Mouse (Mus musculus): ENCODE data around the gene Aqp3. TPM values are rescaled to one million over a fixed set of nuclear protein-coding genes. Genes with fewer than 3 reads are reported as not detected.
A peak's percentile ranks its signal among the peaks of the same experiment; 100 is the strongest.
"Not testable (repeated sequence)": the region's sequence is repeated elsewhere in the genome, so short reads cannot be mapped to it uniquely, and the experiment has no call there.

Gene Aqp3
- polyA plus RNA-seq, 1 experiment from 2014 or later = 87.4 TPM

DNA sequence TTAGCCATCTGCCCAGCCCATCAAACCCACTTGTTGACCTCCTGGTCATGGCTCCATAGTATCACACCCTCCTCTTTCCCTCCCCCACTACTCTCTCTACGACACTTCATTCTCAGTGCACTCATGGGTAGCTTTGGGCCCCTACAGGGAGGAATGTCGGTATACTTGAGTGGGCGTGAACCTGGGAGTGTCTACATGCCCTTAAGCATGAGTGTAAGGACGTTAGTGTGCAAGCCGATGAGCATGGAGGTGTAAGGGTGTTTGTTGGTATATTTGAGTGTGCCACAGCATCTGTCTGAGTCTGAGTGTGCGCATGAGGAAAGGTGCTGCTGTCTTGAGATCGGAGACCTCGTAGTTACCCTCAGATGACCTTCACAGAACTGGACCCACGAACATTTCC, 11.0 kb downstream of the Aqp3 start:
- Histone ChIP-seq H3K27me3 (ENCODE audit: insufficient read depth, low read length) (no peaks in the 10 kb centered on the region), H3K4me3 (replicated peaks; ENCODE audit: low read depth, low read length) (no peak overlapping the region), H3K9ac (ENCODE audit: low read depth, low read length) (no peak overlapping the region), H3K9me3 (replicated peaks; ENCODE audit: low read length) (no peaks in the 10 kb centered on the region), H3K4me1 (replicated peaks; ENCODE audit: insufficient read depth, low read length) (peaks cover 4% of the 10 kb centered on the region; the same call in 1 of the 2 replicates), H3K36me3 (ENCODE audit: insufficient read depth, low read length) (no peaks in the 10 kb centered on the region), H3K4me2 (ENCODE audit: low read length) (no peak overlapping the region), H3K27ac (peak overlapping the region; percentile 47; the same call in 1 of the 2 replicates)
- DNase-seq (ENCODE audit: low spot score) = no peak
- TF ChIP-seq CTCF (IDR thresholded peaks at IDR 0.05; ENCODE audit: low read depth) = no peak
- ATAC-seq (replicated peaks; ENCODE audit: low FRiP score, low read depth) = no peak
- 61% methylated on average over 9 of the region's 9 CpGs for WGBS

DNA sequence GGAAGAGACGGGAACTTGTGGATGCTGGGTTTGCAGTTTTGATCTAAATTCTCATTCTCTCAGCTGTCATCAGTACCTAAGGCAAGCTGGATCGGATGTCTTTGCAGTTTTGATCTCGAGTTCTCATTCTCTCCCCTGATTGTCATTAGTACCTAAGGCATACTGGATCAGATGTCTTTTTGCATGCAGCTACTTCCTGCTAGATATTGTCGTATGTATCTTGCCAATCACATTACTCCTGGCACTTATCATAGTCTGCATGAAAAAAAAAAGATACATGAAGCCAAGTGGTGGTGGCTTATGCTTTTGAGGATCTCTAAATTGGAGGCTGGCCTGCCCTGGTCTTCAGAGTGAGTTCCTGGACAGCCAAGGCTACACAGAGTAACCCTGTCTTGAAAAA, 13.2 kb downstream of the Aqp3 start:
- Histone ChIP-seq H3K27ac (no peak overlapping the region), H3K36me3 (ENCODE audit: insufficient read depth, low read length) (no peaks in the 10 kb centered on the region), H3K4me2 (ENCODE audit: low read length) (no peak overlapping the region), H3K27me3 (ENCODE audit: insufficient read depth, low read length) (no peaks in the 10 kb centered on the region), H3K9ac (ENCODE audit: low read depth, low read length) (no peak overlapping the region), H3K9me3 (replicated peaks; ENCODE audit: low read length) (no peaks in the 10 kb centered on the region), H3K4me3 (replicated peaks; ENCODE audit: low read depth, low read length) (no peak overlapping the region), H3K4me1 (replicated peaks; ENCODE audit: insufficient read depth, low read length) (no peaks in the 10 kb centered on the region)
- 71% methylated on average over 4 of the region's 4 CpGs for WGBS
- TF ChIP-seq CTCF (IDR thresholded peaks at IDR 0.05; ENCODE audit: low read depth) = no peak
- DNase-seq (ENCODE audit: low spot score) (no peak), ATAC-seq (replicated peaks; ENCODE audit: low FRiP score, low read depth) (no peak)

DNA sequence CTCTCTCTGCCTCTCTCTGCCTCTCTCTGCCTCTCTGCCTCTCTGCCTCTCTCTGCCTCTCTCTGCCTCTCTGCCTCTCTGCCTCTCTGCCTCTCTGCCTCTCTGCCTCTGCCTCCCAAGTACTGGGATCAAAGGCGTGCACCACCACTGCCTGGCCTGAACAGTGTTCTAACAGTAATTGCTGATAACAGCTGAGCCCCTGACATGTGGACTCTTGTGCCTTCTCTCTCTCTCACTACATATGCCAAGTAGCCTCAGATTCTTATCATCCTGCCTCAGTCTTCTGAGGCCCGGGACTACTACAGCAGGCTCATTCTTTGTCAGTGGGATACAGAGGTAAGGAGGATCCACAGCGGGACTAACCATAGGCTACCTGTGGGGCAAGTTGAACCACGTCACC, 15.2 kb downstream of the Aqp3 start:
- not testable (repeated sequence) for H3K9me3 ChIP-seq (replicated peaks; ENCODE audit: low read length); H3K27me3 ChIP-seq (ENCODE audit: insufficient read depth, low read length)

DNA sequence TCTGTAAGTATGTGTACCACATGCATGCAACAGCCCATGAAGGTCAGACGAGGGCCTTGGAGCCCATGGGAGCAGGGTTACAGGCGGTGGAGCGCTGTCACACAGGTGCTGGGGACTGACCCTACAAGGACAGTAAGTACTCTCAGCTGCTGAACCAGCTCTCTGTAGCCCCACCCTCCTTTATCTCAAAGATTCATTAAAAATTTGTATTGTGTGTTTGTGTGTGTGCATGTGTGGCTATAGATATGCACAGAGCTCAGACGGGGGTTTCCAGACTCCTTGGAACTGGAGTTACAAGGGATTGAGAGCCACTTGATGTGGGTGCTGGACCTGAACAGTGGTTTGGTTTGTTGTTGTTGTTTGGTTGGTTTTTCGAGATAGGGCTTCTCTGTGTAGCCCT, 16.2 kb downstream of the Aqp3 start:
- no peak overlapping the region for H3K4me2 ChIP-seq (ENCODE audit: low read length)
- H3K27ac ChIP-seq = no peak overlapping the region
- no peak overlapping the region for H3K9ac ChIP-seq (ENCODE audit: low read depth, low read length)
- no peaks in the 10 kb centered on the region for H3K27me3 ChIP-seq (ENCODE audit: insufficient read depth, low read length)
- no peaks in the 10 kb centered on the region for H3K4me1 ChIP-seq (replicated peaks; ENCODE audit: insufficient read depth, low read length)
- H3K36me3 ChIP-seq (ENCODE audit: insufficient read depth, low read length) = no peaks in the 10 kb centered on the region
- ATAC-seq (replicated peaks; ENCODE audit: low FRiP score, low read depth) (no peak), DNase-seq (ENCODE audit: low spot score) (no peak)
- no peak overlapping the region for H3K4me3 ChIP-seq (replicated peaks; ENCODE audit: low read depth, low read length)
- H3K9me3 ChIP-seq (replicated peaks; ENCODE audit: low read length) = no peaks in the 10 kb centered on the region
- no peak for TF ChIP-seq CTCF (IDR thresholded peaks at IDR 0.05; ENCODE audit: low read depth)
- WGBS = 74% methylated on average over 5 of the region's 5 CpGs

More for the DNA sequence above, 15.2 kb downstream of the Aqp3 start:
- not testable (repeated sequence) for ATAC-seq (replicated peaks; ENCODE audit: low FRiP score, low read depth); H3K4me1 ChIP-seq (replicated peaks; ENCODE audit: insufficient read depth, low read length); H3K36me3 ChIP-seq (ENCODE audit: insufficient read depth, low read length); H3K27ac ChIP-seq; H3K4me3 ChIP-seq (replicated peaks; ENCODE audit: low read depth, low read length); DNase-seq (ENCODE audit: low spot score); H3K4me2 ChIP-seq (ENCODE audit: low read length); H3K9ac ChIP-seq (ENCODE audit: low read depth, low read length)
- 66% methylated on average over 4 of the region's 4 CpGs for WGBS

DNA sequence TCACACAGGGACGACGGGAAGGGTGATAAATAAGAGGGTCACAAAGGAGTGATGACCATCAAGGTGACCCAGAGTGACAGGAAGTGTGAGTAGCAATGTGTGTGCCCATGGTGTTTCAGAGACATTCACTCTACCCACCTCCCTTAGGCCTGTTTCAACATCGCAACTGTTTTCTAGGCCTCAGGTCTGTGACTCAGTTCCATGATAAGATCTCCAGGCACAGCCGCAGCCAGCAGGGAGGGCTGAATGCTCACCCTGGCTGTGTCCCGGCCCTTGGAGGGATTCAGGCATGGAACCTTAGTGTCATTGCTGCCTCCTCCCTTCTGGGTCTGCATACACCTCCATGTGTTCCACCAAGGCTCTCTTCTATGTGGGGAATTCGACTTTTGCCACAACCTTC, 19.3 kb downstream of the Aqp3 start:
- H3K4me1 ChIP-seq (replicated peaks; ENCODE audit: insufficient read depth, low read length) = no peaks in the 10 kb centered on the region
- no peak overlapping the region for H3K4me3 ChIP-seq (replicated peaks; ENCODE audit: low read depth, low read length)
- no peak overlapping the region for H3K4me2 ChIP-seq (ENCODE audit: low read length)
- ATAC-seq (replicated peaks; ENCODE audit: low FRiP score, low read depth) = no peak
- H3K9me3 ChIP-seq (replicated peaks; ENCODE audit: low read length) = no peaks in the 10 kb centered on the region
- no peaks in the 10 kb centered on the region for H3K36me3 ChIP-seq (ENCODE audit: insufficient read depth, low read length)
- H3K9ac ChIP-seq (ENCODE audit: low read depth, low read length) = no peak overlapping the region
- TF ChIP-seq CTCF (IDR thresholded peaks at IDR 0.05; ENCODE audit: low read depth) = no peak
- 50% methylated on average over 6 of the region's 6 CpGs for WGBS
- H3K27me3 ChIP-seq (ENCODE audit: insufficient read depth, low read length) = no peaks in the 10 kb centered on the region
- DNase-seq (ENCODE audit: low spot score) = no peak
- H3K27ac ChIP-seq = no peak overlapping the region

DNA sequence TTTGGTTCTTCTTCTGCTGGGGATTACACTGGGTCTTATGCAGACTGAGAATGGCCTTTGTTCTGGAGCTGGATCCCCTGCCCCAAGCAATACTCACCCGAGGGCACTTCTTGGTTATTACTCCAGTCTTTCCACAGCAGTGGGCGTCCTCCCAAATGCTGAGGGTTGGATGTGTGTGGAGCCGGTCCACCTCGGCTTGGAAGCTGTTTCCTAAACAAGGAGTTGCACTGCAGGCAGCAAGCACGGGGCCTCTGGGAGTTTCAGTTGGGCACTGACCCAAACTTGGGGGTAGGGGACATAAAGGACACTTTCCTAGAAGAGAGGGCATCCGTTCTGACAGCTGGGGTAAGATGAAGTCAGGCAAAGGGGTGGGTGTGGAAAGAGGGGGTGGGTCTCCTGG, 23.5 kb downstream of the Aqp3 start:
- Histone ChIP-seq H3K9me3 (replicated peaks; ENCODE audit: low read length) (no peaks in the 10 kb centered on the region), H3K4me1 (replicated peaks; ENCODE audit: insufficient read depth, low read length) (no peaks in the 10 kb centered on the region), H3K27me3 (ENCODE audit: insufficient read depth, low read length) (no peaks in the 10 kb centered on the region), H3K9ac (ENCODE audit: low read depth, low read length) (no peak overlapping the region), H3K36me3 (ENCODE audit: insufficient read depth, low read length) (no peaks in the 10 kb centered on the region), H3K27ac (no peak overlapping the region), H3K4me3 (replicated peaks; ENCODE audit: low read depth, low read length) (no peak overlapping the region), H3K4me2 (ENCODE audit: low read length) (no peak overlapping the region)
- WGBS = 63% methylated on average over 6 of the region's 6 CpGs
- DNase-seq (ENCODE audit: low spot score) (no peak), ATAC-seq (replicated peaks; ENCODE audit: low FRiP score, low read depth) (no peak)
- TF ChIP-seq CTCF (IDR thresholded peaks at IDR 0.05; ENCODE audit: low read depth) = no peak
